Mouse (Mus musculus) liver, embryonic 14.5 days (tissue): ENCODE data around the gene Akt2.

Experiments used
- CTCF ChIP-seq: IDR thresholded peaks from 2 replicates; pipeline ENCODE4 v1.5.1; 2016; ENCODE audit warnings: antibody characterized with exemption, low read depth, control low read depth
- EP300 ChIP-seq: IDR thresholded peaks from 2 replicates; pipeline ENCODE4 v1.6.1; 2016; ENCODE audit warnings: antibody characterized with exemption, low read depth

- TF ChIP-seq CTCF (no peak), EP300 (no peak)
These were observed 39.3 kb upstream of the Akt2 start for GRCm38 (mm10) chr7:27552070-27552469.
